Mouse (Mus musculus) v-Abl transformed pro-B cells (cell line): Measurements from ENCODE around the gene Kirrel2.

ENCODE experiments used
- in situ Hi-C, 2 experiments: fragments of 400-800 bp; cut with MboI; formaldehyde crosslinking; loops; one replicate each; pipeline ENCODE4 v1.15.1; 2025; ENCODE audit not compliant: unreplicated experiment in 2 of 2

Gene Kirrel2

DNA sequence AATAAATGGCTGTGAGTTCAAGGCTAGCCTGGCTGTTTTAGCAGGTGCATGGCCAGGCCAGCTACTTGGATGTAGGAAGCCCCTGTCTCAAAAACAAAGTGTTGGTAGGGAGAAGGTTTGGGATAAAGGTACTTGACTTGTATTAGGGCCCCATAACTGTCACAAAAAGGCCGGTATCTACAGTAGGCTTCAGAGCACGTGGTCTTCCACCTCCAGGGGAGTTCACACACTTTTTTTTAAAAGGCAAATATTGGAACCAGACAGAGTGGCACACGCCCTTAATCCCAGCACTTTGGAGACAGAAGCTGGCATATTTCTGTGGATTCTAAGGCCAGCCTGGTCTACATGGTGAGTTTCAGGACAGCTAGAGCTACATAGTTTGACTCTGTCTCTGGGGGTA, 36.8 kb downstream of the Kirrel2 start:
- in situ Hi-C loops: no loop called here

DNA sequence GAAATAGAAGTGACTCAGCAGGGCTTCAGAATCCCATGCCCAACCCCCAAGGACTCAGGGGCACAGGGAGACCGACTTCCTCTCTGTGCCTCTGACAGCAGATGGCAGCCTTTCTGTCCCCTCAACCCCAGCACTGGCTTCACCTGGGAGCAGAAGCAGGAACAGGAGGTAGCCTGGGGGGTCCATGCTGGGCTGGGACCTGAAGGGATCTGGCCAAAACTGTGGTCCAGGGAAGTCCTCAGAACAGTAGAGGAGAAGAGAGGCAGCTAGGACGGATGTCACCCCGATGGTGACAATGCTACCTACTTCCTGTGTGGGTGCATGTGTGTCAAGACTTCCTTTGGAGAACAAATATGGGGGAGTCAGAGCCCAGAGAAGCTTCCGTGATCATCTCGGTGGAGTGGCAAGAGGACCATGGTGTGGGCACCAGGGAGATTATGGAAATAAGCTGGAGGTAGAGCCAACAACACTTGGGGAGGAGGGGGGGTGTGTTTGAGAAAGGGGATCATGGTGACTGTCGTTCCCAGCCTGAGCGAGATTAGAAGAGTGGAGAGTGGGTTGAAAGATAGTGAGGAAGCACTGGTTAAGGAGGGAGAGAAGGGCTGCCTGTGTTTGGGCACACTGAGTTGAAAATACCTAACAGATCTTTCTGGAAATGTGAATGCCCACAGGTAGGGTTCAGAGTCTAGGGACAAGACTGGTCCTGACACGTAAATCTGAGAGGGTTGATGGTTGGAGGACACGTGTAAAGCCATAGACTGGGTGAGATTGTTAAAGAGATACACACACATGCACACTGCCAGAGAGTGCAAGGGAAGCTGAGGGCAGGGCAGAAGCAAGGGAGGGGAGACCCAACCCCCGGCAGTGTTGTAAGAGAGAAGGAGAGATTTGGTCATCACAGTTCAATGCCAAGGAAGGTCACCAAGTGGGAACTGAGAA, 37.7 kb downstream of the Kirrel2 start, which contains the start of gene Hcst:
TSS of gene Hcst (minus strand) at position 294 of the 939 bp plus-strand sequence.
- in situ Hi-C loops: no loop called here

- in situ Hi-C loops: no loop called here
These were observed 39.6 kb downstream of the Kirrel2 start for GRCm38 (mm10) chr7:30417856-30418255.

- in situ Hi-C loops: no loop called here
These were observed 43.9 kb downstream of the Kirrel2 start, which contains the start of gene Tyrobp for GRCm38 (mm10) chr7:30413596-30413995. TSS of gene Tyrobp (plus strand) at chr7:30413760.

GRCm38 (mm10) chr7:30412735-30413147, 44.7 kb downstream of the Kirrel2 start:
- in situ Hi-C loops: no loop called here

- in situ Hi-C loops: no loop called here
These were observed 46.5 kb downstream of the Kirrel2 start for GRCm38 (mm10) chr7:30411023-30411422.

GRCm38 (mm10) chr7:30409789-30410188, 47.7 kb downstream of the Kirrel2 start:
- in situ Hi-C loops: no loop called here

DNA sequence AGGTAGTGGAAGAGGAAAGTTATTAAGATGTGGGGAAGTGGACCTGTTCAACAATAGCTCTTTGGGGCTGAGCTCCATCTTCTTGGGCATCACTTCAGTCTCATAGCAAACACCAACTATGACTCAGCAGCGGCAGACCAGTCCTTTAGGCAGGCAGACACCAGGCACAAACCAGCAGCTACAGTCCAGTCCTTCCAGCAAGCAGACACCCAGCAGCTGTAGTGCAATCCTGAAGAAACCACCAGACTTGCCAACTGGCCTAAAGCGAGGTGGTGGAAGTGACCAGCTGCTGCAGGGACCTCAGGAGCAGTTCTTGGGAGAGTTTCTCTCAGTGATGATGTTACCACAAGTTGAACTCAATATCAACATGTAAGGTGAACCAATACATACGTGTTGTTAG, 48.9 kb downstream of the Kirrel2 start:
- in situ Hi-C loops: no loop called here

DNA sequence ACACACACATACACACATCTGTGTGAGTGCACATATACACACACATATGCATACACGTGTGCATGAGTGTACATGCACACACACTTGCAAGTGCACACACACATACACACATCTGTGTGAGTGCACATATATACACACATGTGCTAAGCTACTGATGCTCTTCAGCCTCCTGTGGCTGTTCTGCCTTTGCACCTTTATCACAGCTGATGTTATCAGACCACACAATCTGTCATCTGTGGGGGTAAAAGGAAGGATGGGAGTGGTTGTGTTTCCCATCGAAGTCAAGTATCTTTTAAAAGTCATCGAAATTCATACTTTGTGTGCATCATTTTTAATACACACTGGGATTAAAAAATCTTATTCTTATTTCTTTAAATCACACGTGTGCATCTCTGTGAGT, 55.1 kb downstream of the Kirrel2 start:
- in situ Hi-C loops: no loop called here

DNA sequence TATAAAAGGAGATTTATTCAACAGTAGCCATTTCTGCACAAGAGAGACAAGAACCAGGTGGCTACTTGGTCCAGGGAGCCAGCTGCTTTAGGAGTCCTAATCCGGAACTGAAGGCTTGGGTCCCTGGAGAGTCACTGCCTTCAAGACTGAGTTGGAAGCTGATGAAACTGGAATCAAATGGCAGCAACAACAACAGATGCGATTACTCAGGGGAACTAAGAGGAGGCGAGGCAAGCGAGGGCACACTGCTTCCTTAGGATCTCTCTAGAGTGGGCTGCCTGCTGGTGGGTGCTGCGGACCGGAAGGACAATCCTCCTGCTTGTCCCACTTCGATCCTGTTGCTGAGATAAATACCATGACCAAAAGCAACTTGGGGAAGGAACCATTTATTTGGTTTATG, 57.8 kb downstream of the Kirrel2 start:
- in situ Hi-C loops: no loop called here
